Mouse (Mus musculus) midbrain, embryonic 16.5 days (tissue): ENCODE measurements around the gene Gcsam. TPM values are rescaled to one million over a fixed set of nuclear protein-coding genes. Genes with fewer than 3 reads are reported as not detected.
A peak's percentile ranks its signal among the peaks of the same experiment; 100 is the strongest.

Source experiments
- ATAC-seq: fragments of 200-750 bp; cut with Nextera tagmentation; 2 replicates; pipeline ENCODE4 v1.8.0; 2017; ENCODE audit warnings: moderate TSS enrichment
- H3K27ac ChIP-seq: fragments of 300-500 bp; sonication (generic); 2 replicates; pipeline ENCODE4 v1.5.1; 2014; ENCODE audit warnings: mild to moderate bottlenecking, low read length, mixed read lengths
- H3K27me3 ChIP-seq: fragments of 300-500 bp; sonication (generic); 2 replicates; pipeline ENCODE4 v1.6.1; 2014; ENCODE audit warnings: low read depth, low read length, mixed read lengths; ENCODE audit not compliant: control insufficient read depth, insufficient read depth
- H3K36me3 ChIP-seq: fragments of 300-500 bp; sonication (generic); 2 replicates; pipeline ENCODE4 v1.6.1; 2014; ENCODE audit warnings: mild to moderate bottlenecking, low read length, moderate library complexity, mixed read lengths; ENCODE audit not compliant: control insufficient read depth, insufficient read depth
- H3K4me1 ChIP-seq: fragments of 300-500 bp; sonication (generic); 2 replicates; pipeline ENCODE4 v1.6.1; 2014; ENCODE audit warnings: mild to moderate bottlenecking, low read length, mixed read lengths; ENCODE audit not compliant: control insufficient read depth, insufficient read depth
- H3K4me2 ChIP-seq: fragments of 300-500 bp; sonication (generic); 2 replicates; pipeline ENCODE4 v1.6.1; 2014; ENCODE audit warnings: mild to moderate bottlenecking, low read length, mixed read lengths
- H3K4me3 ChIP-seq: fragments of 300-500 bp; sonication (generic); 2 replicates; pipeline ENCODE4 v1.5.1; 2014; ENCODE audit warnings: low read depth, mild to moderate bottlenecking, low read length, moderate library complexity, mixed read lengths
- H3K9ac ChIP-seq: fragments of 300-500 bp; sonication (generic); 2 replicates; pipeline ENCODE4 v1.6.1; 2014; ENCODE audit warnings: low read depth, low read length, mixed read lengths
- H3K9me3 ChIP-seq: fragments of 300-500 bp; sonication (generic); replicated peaks from 2 replicates; pipeline ENCODE4 v1.6.1; 2014; ENCODE audit warnings: mild to moderate bottlenecking, low read length, mixed read lengths; ENCODE audit not compliant: control insufficient read depth, poor library complexity, severe bottlenecking
- WGBS: fragments of 180-500 bp; shearing (Covaris S2); extraction: QIAGEN DNeasy Blood & Tissue Kit; methylation state at CpG from one replicate; pipeline ENCODE4 v1.1.7; 2014; 5-methylcytosine and 5-hydroxymethylcytosine counted together
- polyA plus RNA-seq: library from polyadenylated mRNA; unstranded; fragments of >200 nt; fragmentation: Nextera tagmentation; extraction: Ambion mirVana; gene quantifications from 2 replicates; pipeline ENCODE4 v1.2.1, GENCODE M21; 2015

The Gcsam gene
- polyA plus RNA-seq = not detected in 2 replicates

DNA sequence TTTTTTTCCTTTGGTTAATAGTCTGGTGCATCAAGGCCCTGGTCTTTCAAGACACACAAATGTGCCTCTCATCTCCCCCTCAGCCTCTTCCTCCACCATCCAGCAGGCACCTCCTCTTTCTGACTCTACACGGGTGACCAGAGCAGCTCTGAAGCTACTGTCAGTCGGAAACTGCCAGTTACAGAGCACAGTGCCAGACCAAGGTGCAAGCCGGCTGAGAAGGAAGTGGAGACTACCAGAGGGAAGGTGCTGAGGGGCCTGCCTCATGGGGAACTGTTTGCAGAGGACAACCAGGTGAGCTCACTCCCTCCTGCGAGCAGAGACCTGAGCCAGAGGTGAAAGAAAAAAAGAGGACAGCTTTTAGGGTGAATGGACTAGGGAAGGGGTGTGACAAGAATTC, at the start of gene Gcsam:
Gene Gcsam (plus strand): TSS at position 114 of the 400 bp plus-strand sequence.
- Histone ChIP-seq H3K27me3 (no peaks in the 10 kb centered on the region; the same call in 1 of the 2 replicates), H3K36me3 (no peaks in the 10 kb centered on the region), H3K4me3 (no peak within 1 kb of the TSS), H3K4me1 (0 out of 2 replicates have a peak, but pooled peaks cover 2% of the 10 kb centered on the region), H3K4me2 (no peak within 1 kb of the TSS), H3K9ac (no peak within 1 kb of the TSS), H3K27ac (no peak within 1 kb of the TSS), H3K9me3 (no peaks in the 10 kb centered on the region)
- ATAC-seq = no peak
- 84% methylated on average over 4 of the region's 4 CpGs for WGBS

DNA sequence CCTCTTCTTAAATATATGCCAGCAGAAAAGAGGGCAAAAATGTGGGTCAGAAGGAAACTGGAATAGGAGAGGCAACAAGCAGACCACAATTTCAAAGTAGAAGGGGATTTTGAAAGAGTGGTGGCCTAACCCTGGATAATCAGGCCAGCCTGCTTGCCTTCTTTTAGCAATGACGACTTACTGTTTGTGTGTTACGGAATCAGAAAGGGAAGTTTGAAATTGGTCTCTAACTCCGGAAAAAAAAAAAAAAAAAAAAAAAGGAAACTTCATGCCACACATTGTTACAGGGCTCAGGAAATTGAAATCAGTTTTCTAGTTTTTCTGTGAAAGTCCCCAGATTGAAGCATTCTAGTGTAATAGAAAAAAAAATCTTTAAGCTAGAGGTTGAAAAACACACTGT, 48.4 kb upstream of the Gcsam start:
- no peaks in the 10 kb centered on the region for H3K36me3 ChIP-seq
- no peak overlapping the region for H3K4me3 ChIP-seq
- H3K27me3 ChIP-seq = no peaks in the 10 kb centered on the region
- H3K9ac ChIP-seq = no peak overlapping the region
- no peak overlapping the region for H3K4me2 ChIP-seq
- H3K9me3 ChIP-seq = no peaks in the 10 kb centered on the region
- no peaks in the 10 kb centered on the region for H3K4me1 ChIP-seq
- ATAC-seq = no peak
- 58% methylated on average over 3 of the region's 3 CpGs for WGBS
- H3K27ac ChIP-seq = no peak overlapping the region

DNA sequence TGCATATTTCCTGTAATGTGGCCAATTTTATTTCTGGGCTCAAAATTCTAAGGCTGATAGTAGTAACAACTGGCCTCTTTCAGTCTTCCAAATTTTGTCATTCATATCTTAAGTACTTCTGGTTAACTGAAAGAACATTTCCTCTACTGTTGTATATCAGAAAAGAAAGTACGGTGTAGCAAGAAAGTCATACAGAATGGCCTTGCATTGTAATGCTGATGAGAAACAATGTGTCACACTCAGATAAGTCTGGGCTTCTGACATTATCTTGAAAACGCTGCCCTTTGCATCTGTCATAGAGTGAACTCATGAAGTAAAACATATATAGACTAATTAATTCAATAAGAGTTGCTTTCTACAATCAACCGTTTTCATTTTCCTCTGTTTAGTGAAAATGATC, 37.9 kb upstream of the Gcsam start:
- 85% methylated on average over 3 of the region's 3 CpGs for WGBS
- no peak overlapping the region for H3K4me2 ChIP-seq
- no peak overlapping the region for H3K4me3 ChIP-seq
- no peak overlapping the region for H3K9ac ChIP-seq
- no peak overlapping the region for H3K27ac ChIP-seq
- H3K27me3 ChIP-seq = no peaks in the 10 kb centered on the region
- no peak for ATAC-seq
- H3K36me3 ChIP-seq = no peaks in the 10 kb centered on the region
- no peaks in the 10 kb centered on the region for H3K9me3 ChIP-seq
- H3K4me1 ChIP-seq = no peaks in the 10 kb centered on the region

DNA sequence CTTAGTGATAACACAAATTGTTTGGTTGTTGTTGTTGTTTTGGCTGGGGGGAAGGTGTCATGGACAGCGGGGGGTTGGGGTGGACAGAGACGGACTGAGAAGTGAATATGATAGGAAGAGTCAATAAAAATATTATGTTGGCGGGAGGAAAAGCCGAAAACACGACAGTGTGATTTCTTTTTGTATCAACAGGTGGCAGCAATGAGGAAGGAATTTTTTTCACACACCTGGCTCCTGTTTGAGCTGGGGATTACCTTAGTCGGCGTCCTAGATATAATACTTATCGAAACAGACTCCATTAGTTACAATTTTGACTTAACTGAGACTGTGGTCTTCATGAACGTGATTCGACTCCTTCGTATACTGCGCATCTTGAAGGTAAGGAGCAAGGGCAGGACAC, 30.3 kb upstream of the Gcsam start:
- Histone ChIP-seq H3K27ac (no peak overlapping the region), H3K9me3 (no peaks in the 10 kb centered on the region), H3K4me3 (no peak overlapping the region), H3K4me1 (no peaks in the 10 kb centered on the region), H3K36me3 (no peaks in the 10 kb centered on the region), H3K27me3 (no peaks in the 10 kb centered on the region), H3K9ac (no peak overlapping the region), H3K4me2 (no peak overlapping the region)
- no peak for ATAC-seq
- 68% methylated on average over 12 of the region's 12 CpGs for WGBS

DNA sequence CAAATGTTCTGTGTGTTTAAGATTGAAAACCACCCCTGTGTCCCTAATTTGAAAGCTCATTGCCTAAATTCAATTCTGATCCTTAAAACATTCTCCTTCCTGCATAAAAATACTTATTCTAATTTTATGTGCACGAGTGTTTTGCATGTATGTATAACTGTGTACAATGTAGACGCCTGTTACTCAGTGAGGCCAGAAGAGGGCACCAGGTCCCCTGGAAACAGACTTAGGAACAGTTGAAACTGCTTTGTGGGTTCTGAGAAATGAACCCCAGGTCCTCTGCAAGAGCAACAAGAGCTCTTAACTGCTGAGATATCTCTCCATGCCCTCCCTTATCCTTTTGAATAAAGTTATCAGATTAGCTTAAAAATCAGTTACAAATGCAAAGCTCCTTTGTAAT, 27.7 kb upstream of the Gcsam start:
- H3K4me1 ChIP-seq = no peaks in the 10 kb centered on the region
- H3K27ac ChIP-seq = no peak overlapping the region
- no peaks in the 10 kb centered on the region for H3K36me3 ChIP-seq
- no peaks in the 10 kb centered on the region for H3K27me3 ChIP-seq
- no peaks in the 10 kb centered on the region for H3K9me3 ChIP-seq
- H3K4me2 ChIP-seq = no peak overlapping the region
- H3K4me3 ChIP-seq = no peak overlapping the region
- WGBS = 25% methylated on average over 2 of the region's 2 CpGs
- no peak overlapping the region for H3K9ac ChIP-seq
- ATAC-seq = no peak

DNA sequence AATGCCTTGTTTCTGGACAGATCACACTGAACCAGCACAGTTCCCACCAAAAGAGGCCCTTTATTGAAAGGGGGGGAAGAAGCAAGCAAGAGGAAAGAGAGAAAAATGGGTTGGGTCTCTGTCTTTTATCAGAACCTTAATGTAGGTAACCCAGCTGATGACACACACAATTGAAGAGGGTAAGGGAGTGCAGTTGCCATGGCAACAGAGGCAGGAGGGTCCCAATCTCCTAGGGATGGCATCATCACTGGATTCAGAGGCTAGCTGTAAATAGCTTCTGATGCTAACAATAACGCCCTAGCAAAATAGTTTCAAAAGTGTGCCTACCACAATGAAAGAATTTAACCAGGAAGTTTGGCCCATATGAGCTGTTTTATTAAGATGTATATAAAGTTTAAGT, 16.5 kb upstream of the Gcsam start:
- H3K36me3 ChIP-seq = no peaks in the 10 kb centered on the region
- no peaks in the 10 kb centered on the region for H3K27me3 ChIP-seq
- no peaks in the 10 kb centered on the region for H3K9me3 ChIP-seq
- H3K27ac ChIP-seq = peak overlapping the region; percentile 1; the same call in 1 of the 2 replicates
- 38% methylated on average over 1 of the region's 1 CpGs for WGBS
- H3K4me3 ChIP-seq = no peak overlapping the region
- no peak overlapping the region for H3K9ac ChIP-seq
- H3K4me2 ChIP-seq = no peak overlapping the region
- H3K4me1 ChIP-seq = no peaks in the 10 kb centered on the region; the same call in 1 of the 2 replicates
- ATAC-seq = peak; percentile 86; the same call in 1 of the 2 replicates

DNA sequence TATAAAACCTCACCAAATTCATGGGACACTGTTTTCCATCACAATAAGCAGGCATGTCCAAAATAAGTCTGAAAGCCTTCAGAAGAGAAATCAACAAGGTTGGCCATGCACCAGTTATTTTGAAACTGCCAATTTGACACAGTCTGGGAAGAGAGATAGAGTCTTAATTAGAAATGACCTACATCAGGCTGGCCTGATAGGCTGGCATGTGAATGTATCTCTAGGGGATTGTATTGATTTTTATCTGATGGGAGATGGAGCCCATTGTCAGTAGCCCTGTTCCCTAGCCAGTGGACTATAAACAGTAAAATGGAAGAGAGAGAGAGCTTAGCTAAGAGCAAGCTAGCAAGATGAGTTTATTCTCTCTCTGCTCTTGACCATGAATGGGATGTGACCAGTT, 14.7 kb upstream of the Gcsam start:
- Histone ChIP-seq H3K9me3 (no peaks in the 10 kb centered on the region), H3K4me3 (no peak overlapping the region), H3K27ac (no peak overlapping the region), H3K9ac (no peak overlapping the region), H3K4me1 (no peaks in the 10 kb centered on the region; the same call in 1 of the 2 replicates), H3K4me2 (no peak overlapping the region), H3K36me3 (no peaks in the 10 kb centered on the region), H3K27me3 (no peaks in the 10 kb centered on the region)
- ATAC-seq = no peak

DNA sequence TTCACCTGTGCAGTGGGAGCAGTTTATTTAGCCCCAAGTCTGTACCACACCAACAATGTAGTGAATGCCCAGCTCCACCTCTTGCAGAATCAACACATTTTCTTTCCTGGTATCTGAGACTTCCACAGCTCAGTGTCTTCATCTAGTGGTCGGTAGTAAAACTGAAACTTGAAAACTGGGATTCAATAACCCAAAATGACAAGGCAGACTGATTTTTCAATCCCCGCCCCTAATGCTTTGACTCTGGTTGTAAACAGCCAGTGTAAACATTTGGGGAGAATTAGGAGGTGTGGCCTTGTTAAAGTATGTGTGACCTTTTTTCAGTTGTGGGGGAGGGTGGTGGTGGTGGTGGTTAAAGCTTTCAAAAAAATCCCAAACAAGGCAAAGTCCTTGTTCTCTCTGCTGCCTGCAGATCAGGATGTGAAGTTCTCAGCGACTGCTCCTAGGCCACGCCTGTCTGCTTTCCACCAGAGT, 1.7 kb upstream of the Gcsam start:
- H3K9ac ChIP-seq = no peak overlapping the region
- no peak overlapping the region for H3K4me3 ChIP-seq
- H3K27ac ChIP-seq = no peak overlapping the region
- no peaks in the 10 kb centered on the region for H3K36me3 ChIP-seq
- H3K9me3 ChIP-seq = no peaks in the 10 kb centered on the region
- 59% methylated on average over 4 of the region's 4 CpGs for WGBS
- no peak overlapping the region for H3K4me2 ChIP-seq
- H3K27me3 ChIP-seq = no peaks in the 10 kb centered on the region; the same call in 1 of the 2 replicates
- H3K4me1 ChIP-seq = 0 out of 2 replicates have a peak, but pooled peaks cover 2% of the 10 kb centered on the region
- ATAC-seq = peak; percentile 68

DNA sequence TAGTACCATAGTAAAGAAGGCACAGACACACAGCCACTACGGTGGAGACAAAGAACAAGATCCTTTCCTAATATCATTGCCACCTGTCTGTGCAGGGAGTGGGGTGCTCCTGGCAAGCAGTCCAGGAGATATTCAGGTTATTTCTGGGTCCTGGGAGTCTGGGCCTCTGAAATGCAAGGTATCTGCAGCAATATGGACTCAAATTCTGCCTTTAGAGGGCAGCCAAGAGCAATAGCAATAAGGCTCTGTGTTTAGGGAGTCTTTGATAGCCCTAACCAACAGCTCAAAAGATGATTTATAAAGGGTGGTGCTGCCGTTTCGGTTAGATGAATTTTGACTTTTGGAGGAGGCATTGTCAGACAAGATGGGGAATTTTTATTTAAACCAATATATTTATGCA, 880 bp upstream of the Gcsam start:
- H3K4me1 ChIP-seq = 0 out of 2 replicates have a peak, but pooled peaks cover 2% of the 10 kb centered on the region
- H3K9me3 ChIP-seq = no peaks in the 10 kb centered on the region
- H3K27me3 ChIP-seq = no peaks in the 10 kb centered on the region; the same call in 1 of the 2 replicates
- WGBS = 87% methylated on average over 3 of the region's 3 CpGs
- no peak overlapping the region for H3K4me2 ChIP-seq
- H3K4me3 ChIP-seq = no peak overlapping the region
- 0 out of 2 replicates have a peak, but pooled peaks have one; percentile 23 for ATAC-seq
- H3K36me3 ChIP-seq = no peaks in the 10 kb centered on the region
- no peak overlapping the region for H3K9ac ChIP-seq
- H3K27ac ChIP-seq = no peak overlapping the region
